In the genomic region with DNA sequence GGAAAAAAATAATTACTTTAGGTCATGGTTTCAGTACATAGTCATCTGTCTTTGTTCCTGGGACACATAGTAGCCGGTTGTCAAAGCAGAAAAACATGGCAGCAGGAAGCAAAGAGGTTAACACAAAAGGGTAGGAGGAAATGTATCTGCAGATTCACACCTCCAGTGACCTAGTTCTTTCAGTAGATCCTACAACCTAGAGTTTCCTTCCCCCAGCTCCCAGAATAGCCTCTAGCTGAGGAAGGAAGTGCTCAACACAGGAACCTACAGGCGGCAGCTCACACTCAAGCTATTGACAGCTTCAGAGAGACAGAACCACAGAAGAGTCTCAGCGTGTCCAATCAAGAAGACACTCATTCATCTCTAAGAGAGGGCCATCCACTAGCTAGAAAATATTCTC, we compare ENCODE assay signal across 14 mouse cellular contexts. TPM values are rescaled to one million over a fixed set of nuclear protein-coding genes. Genes with fewer than 3 reads are reported as not detected.
DNase-seq lines count a peak whose midpoint lies in the region; ATAC-seq and TF ChIP-seq lines count a peak whose summit lies in the region.
"Had no signal": no experiment of that assay in that cellular context is flagged by ENCODE, and none has a peak within 500 bp of the region (broad histone marks: within the 10 kb centered on the region; RNA-seq: fewer than 3 reads in every experiment).

No protein-coding gene starts in this region.

- no peak for TF ChIP-seq CTCF in lung, postnatal 0 days (IDR thresholded peaks at IDR 0.05)

- H3K36me3 ChIP-seq in lung, postnatal 0 days (ENCODE audit: insufficient read depth, low read length) = no peaks in the 10 kb centered on the region
- no peaks in the 10 kb centered on the region for H3K36me3 ChIP-seq in hindbrain, embryonic 11.5 days (ENCODE audit: control insufficient read depth, insufficient read depth, low read length)
- H3K36me3 ChIP-seq: embryonic facial prominence, embryonic 13.5 days; limb, embryonic 15.5 days had no signal

- no peak for TF ChIP-seq EP300 in lung, postnatal 0 days (IDR thresholded peaks at IDR 0.05)

- no peaks in the 10 kb centered on the region for H3K4me1 ChIP-seq in lung, postnatal 0 days (ENCODE audit: insufficient read depth, low read depth, low read length)
- no peaks in the 10 kb centered on the region for H3K4me1 ChIP-seq in hindbrain, embryonic 11.5 days (replicated peaks; ENCODE audit: control insufficient read depth, insufficient read depth, low read length)
- H3K4me1 ChIP-seq: embryonic facial prominence, embryonic 13.5 days; limb, embryonic 15.5 days had no signal

- no peak overlapping the region for H3K4me3 ChIP-seq in lung, postnatal 0 days (ENCODE audit: low read depth, low read length)
- no peak overlapping the region for H3K4me3 ChIP-seq in hindbrain, embryonic 11.5 days (ENCODE audit: low read depth, low read length)
- H3K4me3 ChIP-seq: embryonic facial prominence, embryonic 13.5 days; limb, embryonic 15.5 days had no signal

- H3K9me3 ChIP-seq in lung, postnatal 0 days (ENCODE audit: low read length) = no peaks in the 10 kb centered on the region
- no peaks in the 10 kb centered on the region for H3K9me3 ChIP-seq in hindbrain, embryonic 11.5 days (ENCODE audit: control insufficient read depth, low read length)
- H3K9me3 ChIP-seq: embryonic facial prominence, embryonic 13.5 days; limb, embryonic 15.5 days had no signal

- H3K27me3 ChIP-seq in lung, postnatal 0 days (replicated peaks; ENCODE audit: insufficient read depth, low read length) = no peaks in the 10 kb centered on the region
- no peaks in the 10 kb centered on the region for H3K27me3 ChIP-seq in hindbrain, embryonic 11.5 days (ENCODE audit: control insufficient read depth, insufficient read depth, low read length)
- H3K27me3 ChIP-seq: embryonic facial prominence, embryonic 13.5 days; limb, embryonic 15.5 days had no signal

- peak; percentile 7 to 34 for DNase-seq in frontal cortex, adult 2 months (ENCODE audit: extremely low spot score in 1 of 2, low spot score in 1 of 2)
- no peak for DNase-seq in frontal cortex, postnatal 25 days (ENCODE audit: low spot score in 2 of 2)
- peak; percentile 6 for DNase-seq in lung, postnatal 0 days (ENCODE audit: low spot score)
- DNase-seq in lung, postnatal 25 days (ENCODE audit: low spot score) = no peak
- DNase-seq in thymus, postnatal 4 days = peak; percentile 42
- DNase-seq in hindbrain, embryonic 11.5 days (ENCODE audit: low spot score) = no peak
- DNase-seq: adrenal gland, postnatal 14 days; cerebellum, adult 11-12 months; kidney, adult 9 months had no signal

- no peak overlapping the region for H3K4me2 ChIP-seq in lung, postnatal 0 days (replicated peaks; ENCODE audit: low read depth, low read length)
- H3K4me2 ChIP-seq in hindbrain, embryonic 11.5 days (replicated peaks; ENCODE audit: low read depth, low read length) = no peak overlapping the region
- H3K4me2 ChIP-seq: embryonic facial prominence, embryonic 13.5 days; limb, embryonic 15.5 days had no signal

- H3K27ac ChIP-seq in lung, postnatal 0 days (ENCODE audit: low read length) = no peak overlapping the region
- no peak overlapping the region for H3K27ac ChIP-seq in hindbrain, embryonic 11.5 days (ENCODE audit: low read depth, low read length)
- H3K27ac ChIP-seq: embryonic facial prominence, embryonic 13.5 days; limb, embryonic 15.5 days had no signal

- 50% methylated on average over 3 of the region's 3 CpGs for WGBS in lung, postnatal 0 days
- 89% methylated on average over 3 of the region's 3 CpGs for WGBS in hindbrain, embryonic 11.5 days

- no peak overlapping the region for H3K9ac ChIP-seq in lung, postnatal 0 days (replicated peaks; ENCODE audit: low read depth)
- H3K9ac ChIP-seq in hindbrain, embryonic 11.5 days (ENCODE audit: low read depth, low read length) = no peak overlapping the region
- H3K9ac ChIP-seq: embryonic facial prominence, embryonic 13.5 days; limb, embryonic 15.5 days had no signal

- ATAC-seq in lung, postnatal 0 days = no peak
- ATAC-seq in monocyte, adult 5-6 weeks (replicated peaks; ENCODE audit: insufficient number of reproducible peaks, low FRiP score, low TSS enrichment, poor library complexity, severe bottlenecking) = peak; percentile 63
- no peak for ATAC-seq in hindbrain, embryonic 11.5 days (ENCODE audit: low FRiP score)
- no peak for ATAC-seq in cerebellum, adult (ENCODE audit: insufficient number of reproducible peaks, low FRiP score, low TSS enrichment)
- ATAC-seq: forebrain, embryonic 16.5 days had no signal

RNA-seq across cellular contexts. Expression of a gene that starts 18.2 kb away (rescaled TPM):
- 23.8 and 27.1 TPM in 2 replicates for polyA plus RNA-seq in frontal cortex, adult 2 months (2012; rRNA removed)
- 26.3 and 29.5 TPM in 2 replicates for polyA plus RNA-seq in lung, postnatal 0 days (2015; fragmentation: Nextera tagmentation; extraction: Ambion mirVana)
- 63.7 to 79.6 TPM (median 66.8 TPM) in 3 replicates for total RNA-seq in monocyte, adult 5-6 weeks (2017)
- 32.3 and 33.6 TPM in 2 replicates for polyA plus RNA-seq in hindbrain, embryonic 11.5 days (2014; fragmentation: Nextera tagmentation; extraction: Ambion mirVana)

Comparison
In these comparisons a context has a peak if more than half of its experiments do, and no peak if none do; other contexts are left out.
1. DNase-seq: peak in frontal cortex, adult 2 months (2 of 2), lung, postnatal 0 days (single experiment) and thymus, postnatal 4 days (single experiment); none in frontal cortex, postnatal 25 days (0 of 2), lung, postnatal 25 days (single experiment) and hindbrain, embryonic 11.5 days (single experiment).